Mouse (Mus musculus) liver, embryonic 13.5 days (tissue): ENCODE results near the gene Hltf. TPM values are rescaled to one million over a fixed set of nuclear protein-coding genes. Genes with fewer than 3 reads are reported as not detected.

Source experiments
- ATAC-seq: fragments of 200-750 bp; cut with Nextera tagmentation; 2 replicates; pipeline ENCODE4 v1.8.0; 2017; ENCODE audit warnings: low read depth, mild to moderate bottlenecking, moderate number of reproducible peaks, moderate library complexity
- DNase-seq: peaks from one replicate; pipeline ENCODE4 v3.0.0; 2022
- H3K27ac ChIP-seq: fragments of 300-500 bp; sonication (generic); 2 replicates; pipeline ENCODE4 v1.5.1; 2015; ENCODE audit warnings: moderate library complexity, mild to moderate bottlenecking, inconsistent platforms
- H3K27me3 ChIP-seq: fragments of 300-500 bp; sonication (generic); 2 replicates; pipeline ENCODE4 v1.6.1; 2015; ENCODE audit warnings: mild to moderate bottlenecking, inconsistent platforms
- H3K36me3 ChIP-seq: fragments of 300-500 bp; sonication (generic); 2 replicates; pipeline ENCODE4 v1.6.1; 2015; ENCODE audit warnings: mild to moderate bottlenecking, inconsistent platforms
- H3K4me1 ChIP-seq: fragments of 300-500 bp; sonication (generic); replicated peaks from 2 replicates; pipeline ENCODE4 v1.6.1; 2015; ENCODE audit warnings: inconsistent platforms
- H3K4me2 ChIP-seq: fragments of 300-500 bp; sonication (generic); 2 replicates; pipeline ENCODE4 v1.6.1; 2015; ENCODE audit warnings: inconsistent platforms, mild to moderate bottlenecking, moderate library complexity
- H3K4me3 ChIP-seq: fragments of 300-500 bp; sonication (generic); replicated peaks from 2 replicates; pipeline ENCODE4 v1.5.1; 2015; ENCODE audit warnings: mild to moderate bottlenecking, inconsistent platforms
- H3K9ac ChIP-seq: fragments of 300-500 bp; sonication (generic); 2 replicates; pipeline ENCODE4 v1.6.1; 2015; ENCODE audit warnings: mild to moderate bottlenecking, inconsistent platforms
- H3K9me3 ChIP-seq: fragments of 300-500 bp; sonication (generic); replicated peaks from 2 replicates; pipeline ENCODE4 v1.6.1; 2016; ENCODE audit warnings: inconsistent platforms
- WGBS: fragments of 180-500 bp; shearing (Covaris S2); methylation state at CpG from one replicate; pipeline ENCODE4 v1.1.7; 2015; ENCODE audit not compliant: insufficient replicate concordance; 5-methylcytosine and 5-hydroxymethylcytosine counted together
- polyA plus RNA-seq: library from polyadenylated mRNA; unstranded; fragments of >200 nt; fragmentation: Nextera tagmentation; extraction: Ambion mirVana; gene quantifications from 2 replicates; pipeline ENCODE4 v1.2.1, GENCODE M21; 2015

The Hltf gene
- polyA plus RNA-seq, 1 experiment from 2014 or later: 9.3 TPM

GRCm38 (mm10) chr3:20147647-20148046, 90.0 kb downstream of the Hltf start:
- Histone ChIP-seq H3K4me2 (no peak overlapping the region), H3K9ac (no peak overlapping the region), H3K27ac (no peak overlapping the region), H3K36me3 (peaks cover 29% of the 10 kb centered on the region), H3K27me3 (no peaks in the 10 kb centered on the region), H3K9me3 (no peaks in the 10 kb centered on the region), H3K4me1 (peaks cover 4% of the 10 kb centered on the region; the same call in 1 of the 2 replicates), H3K4me3 (no peak overlapping the region)
- DNase-seq (no peak), ATAC-seq (no peak)
- 86% methylated on average over 5 of the region's 5 CpGs for WGBS

- Histone ChIP-seq H3K27me3 (no peaks in the 10 kb centered on the region), H3K36me3 (peaks cover 29% of the 10 kb centered on the region), H3K9me3 (no peaks in the 10 kb centered on the region), H3K4me2 (no peak overlapping the region), H3K27ac (no peak overlapping the region), H3K4me1 (peaks cover 16% of the 10 kb centered on the region), H3K9ac (no peak overlapping the region), H3K4me3 (no peak overlapping the region)
- ATAC-seq: no peak
- no peak for DNase-seq
- WGBS: 61% methylated on average over 2 of the region's 2 CpGs
Measured at GRCm38 (mm10) chr3:20150511-20150910, 92.9 kb downstream of the Hltf start.

GRCm38 (mm10) chr3:20151651-20152050, 94.0 kb downstream of the Hltf start:
- H3K27ac ChIP-seq: no peak overlapping the region
- H3K4me2 ChIP-seq: no peak overlapping the region
- peaks cover 29% of the 10 kb centered on the region for H3K36me3 ChIP-seq
- no peak overlapping the region for H3K9ac ChIP-seq
- no peaks in the 10 kb centered on the region for H3K9me3 ChIP-seq
- H3K4me1 ChIP-seq: peaks cover 12% of the 10 kb centered on the region
- DNase-seq: no peak
- no peaks in the 10 kb centered on the region for H3K27me3 ChIP-seq
- WGBS: 72% methylated on average over 3 of the region's 3 CpGs
- H3K4me3 ChIP-seq: no peak overlapping the region
- no peak for ATAC-seq

GRCm38 (mm10) chr3:20154531-20155367, 97.1 kb downstream of the Hltf start, which contains the start of gene Gyg:
Gyg (minus strand) TSS chr3:20155317.
- ATAC-seq (peak; percentile 92), DNase-seq (peak; percentile 45)
- H3K9ac ChIP-seq: peak within 1 kb of the TSS; percentile 80
- H3K27ac ChIP-seq: 0 out of 2 replicates have a peak within 1 kb of the TSS, but pooled peaks have one; percentile 13
- H3K27me3 ChIP-seq: no peaks in the 10 kb centered on the region
- peak within 1 kb of the TSS; percentile 73 for H3K4me3 ChIP-seq
- peaks cover 12% of the 10 kb centered on the region for H3K4me1 ChIP-seq
- H3K4me2 ChIP-seq: peak within 1 kb of the TSS; percentile 83
- H3K9me3 ChIP-seq: 0 out of 2 replicates have a peak, but pooled peaks cover 4% of the 10 kb centered on the region
- WGBS: under 1% methylated on average over 73 of the region's 73 CpGs
- peaks cover 8% of the 10 kb centered on the region for H3K36me3 ChIP-seq

GRCm38 (mm10) chr3:20155476-20155875, 97.9 kb downstream of the Hltf start:
- Histone ChIP-seq H3K9me3 (0 out of 2 replicates have a peak, but pooled peaks cover 7% of the 10 kb centered on the region), H3K4me3 (peak overlapping the region; percentile 73), H3K27me3 (no peaks in the 10 kb centered on the region), H3K4me2 (peak overlapping the region; percentile 83), H3K4me1 (peaks cover 12% of the 10 kb centered on the region), H3K36me3 (peaks cover 4% of the 10 kb centered on the region; the same call in 1 of the 2 replicates), H3K9ac (peak overlapping the region; percentile 80; the same call in 1 of the 2 replicates), H3K27ac (no peak overlapping the region)
- ATAC-seq (no peak), DNase-seq (no peak)
- WGBS: 46% methylated on average over 6 of the region's 6 CpGs

- ATAC-seq: no peak
Measured at GRCm38 (mm10) chr3:20167487-20167886, 109.9 kb downstream of the Hltf start.

More at GRCm38 (mm10) chr3:20167487-20167886, 109.9 kb downstream of the Hltf start:
- Histone ChIP-seq H3K4me2 (no peak overlapping the region), H3K36me3 (no peaks in the 10 kb centered on the region), H3K4me1 (no peaks in the 10 kb centered on the region), H3K27ac (no peak overlapping the region), H3K27me3 (no peaks in the 10 kb centered on the region), H3K9me3 (no peaks in the 10 kb centered on the region), H3K4me3 (no peak overlapping the region), H3K9ac (no peak overlapping the region)
- WGBS: 67% methylated on average over 1 of the region's 1 CpGs
- DNase-seq: no peak

Other genes with a start within 250 kb of the Hltf start
- 2.0 and 2.7 TPM in 2 replicates for gene Cp, start 100.8 kb upstream of the Hltf start, polyA plus RNA-seq
- gene Hps3, start 22.5 kb upstream of the Hltf start, polyA plus RNA-seq: 6.3 and 7.9 TPM in 2 replicates
- 25.6 and 28.5 TPM in 2 replicates for gene Gyg, start 97.5 kb downstream of the Hltf start, polyA plus RNA-seq
- 6.1 and 7.0 TPM in 2 replicates for gene Cpa3, start 184.4 kb downstream of the Hltf start, polyA plus RNA-seq
- 0.03 and 0.12 TPM in 2 replicates for gene Cpb1, start 217.9 kb downstream of the Hltf start, polyA plus RNA-seq